Mouse (Mus musculus): ENCODE results near the gene Taf1d.

GRCm38 (mm10) chr9:15310179-15310578 lies 4.2 kb downstream of the Taf1d start:
- TF ChIP-seq CTCF (IDR thresholded peaks at IDR 0.05; ENCODE audit: borderline replicate concordance, extremely low read depth, insufficient read depth, insufficient read length): no peak
- no peak for TF ChIP-seq POLR2A (IDR thresholded peaks at IDR 0.05; ENCODE audit: borderline replicate concordance, extremely low read depth, insufficient read depth, insufficient read length, poor library complexity, severe bottlenecking)
